Mouse (Mus musculus): ENCODE measurements around the gene Gnat3. TPM values are rescaled to one million over a fixed set of nuclear protein-coding genes. Genes with fewer than 3 reads are reported as not detected.
A peak's percentile ranks its signal among the peaks of the same experiment; 100 is the strongest.
"Not testable (repeated sequence)": the region's sequence is repeated elsewhere in the genome, so short reads cannot be mapped to it uniquely, and the experiment has no call there.

Gnat3 gene
- not detected for total RNA-seq (2021)

DNA sequence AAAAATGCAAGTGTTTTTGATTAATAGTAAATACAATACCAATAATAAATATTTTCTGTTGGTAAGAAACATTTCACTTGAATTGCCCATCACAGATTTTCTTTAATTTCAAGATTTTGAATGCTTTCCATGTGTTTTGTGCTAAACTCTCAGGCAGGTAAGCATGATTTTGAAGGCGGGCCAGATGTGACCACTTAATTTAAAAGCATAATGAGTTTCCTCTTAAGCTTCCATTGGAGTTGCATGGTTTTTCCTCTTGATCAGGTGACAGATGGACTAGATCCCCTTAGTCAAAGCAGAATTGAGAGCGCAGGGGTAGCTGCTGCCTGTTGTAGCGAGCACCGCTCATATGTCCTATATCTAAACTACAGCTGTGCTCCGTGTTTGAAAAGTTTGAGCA, at the start of gene Gnat3:
Gnat3 (plus strand) TSS at position 301 of the 400 bp plus-strand sequence.
- DNase-seq (ENCODE audit: low spot score in 2 of 2): no peak
- intact Hi-C loops (cut with DNase I): no loop called here

DNA sequence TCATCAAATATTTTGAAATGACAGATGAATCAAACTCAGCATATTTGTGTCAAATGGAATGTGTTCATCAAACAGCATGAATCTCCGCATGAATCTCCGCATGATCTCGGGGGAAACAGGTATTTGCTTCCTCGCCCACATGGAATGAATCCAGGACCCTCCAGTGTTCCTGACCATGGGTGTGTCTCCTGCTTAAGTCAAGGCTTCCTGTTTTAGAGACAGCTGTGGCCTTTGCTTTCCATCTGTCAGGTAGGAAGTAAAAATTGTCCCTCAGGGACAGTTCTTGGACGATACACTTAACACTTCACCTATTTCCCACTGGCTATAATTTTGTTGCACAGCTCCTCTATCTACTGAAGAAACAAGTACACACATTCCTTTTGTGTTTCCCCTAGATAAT, 43.4 kb upstream of the Gnat3 start:
- no peak for DNase-seq (ENCODE audit: low spot score in 2 of 2)
- intact Hi-C loops (cut with DNase I): no loop called here

DNA sequence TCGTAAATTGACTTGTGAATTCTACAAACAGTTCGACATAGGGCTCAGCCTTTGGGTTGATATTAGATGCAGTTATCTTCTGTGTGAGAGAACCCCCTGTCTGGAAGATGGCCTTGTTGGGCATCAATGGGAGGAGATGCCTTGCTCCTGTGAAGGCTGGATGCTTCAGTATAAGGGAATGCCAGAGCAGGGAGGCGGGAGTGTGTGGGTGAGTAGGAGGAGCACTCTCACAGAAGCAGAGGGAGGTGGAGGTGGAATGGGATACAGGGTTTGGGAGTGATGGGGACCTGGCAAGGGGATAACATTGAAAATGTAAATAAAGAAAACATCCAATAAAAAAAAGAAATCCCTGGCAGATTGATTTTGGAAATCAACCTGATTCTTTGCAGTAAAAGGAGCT, 38.7 kb upstream of the Gnat3 start:
- DNase-seq (ENCODE audit: low spot score in 2 of 2): no peak
- intact Hi-C loops (cut with DNase I): no loop called here

DNA sequence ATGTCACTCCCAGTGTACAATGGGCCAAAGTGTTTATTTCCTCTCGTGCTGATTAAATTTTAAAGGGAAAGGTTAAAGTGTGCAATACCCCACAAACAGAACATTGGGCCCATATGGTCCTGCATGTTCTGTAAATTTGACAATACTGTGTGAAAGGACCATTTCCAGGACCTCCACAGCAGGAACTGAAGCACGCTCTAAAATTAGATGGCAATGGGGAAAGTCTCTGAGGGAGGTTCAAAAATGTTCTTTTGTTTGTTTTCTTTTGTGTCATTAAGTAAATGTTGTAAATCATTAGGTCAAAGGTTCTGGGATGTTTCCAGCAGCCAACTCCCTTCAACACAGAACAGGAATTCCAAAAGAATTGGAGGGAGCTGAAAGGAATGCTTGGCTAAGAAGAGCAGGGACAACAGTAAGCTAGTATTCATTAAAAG, 38.2 kb upstream of the Gnat3 start:
- DNase-seq (ENCODE audit: low spot score in 2 of 2): no peak
- intact Hi-C loops (cut with DNase I): no loop called here

DNA sequence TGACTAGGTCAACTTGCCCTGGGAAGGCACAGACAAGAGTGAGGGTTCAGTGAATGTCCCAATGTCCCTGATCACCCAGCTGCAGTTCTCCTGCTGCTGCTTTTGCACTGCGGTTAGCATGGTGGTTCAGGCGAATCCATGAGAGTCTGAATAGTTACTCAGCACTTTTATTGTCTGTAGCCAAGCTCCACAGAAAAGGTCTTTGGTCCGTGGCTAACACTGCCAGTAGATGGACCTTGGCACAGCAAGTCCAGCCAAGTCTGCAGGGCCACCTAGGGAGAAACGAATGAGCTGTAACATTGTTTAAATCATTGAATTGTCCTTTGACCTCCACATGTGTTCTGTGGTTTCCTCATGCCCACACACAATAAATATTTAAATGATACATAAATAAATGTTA, 33.9 kb upstream of the Gnat3 start:
- DNase-seq (ENCODE audit: low spot score in 2 of 2): no peak
- intact Hi-C loops (cut with DNase I): no loop called here

DNA sequence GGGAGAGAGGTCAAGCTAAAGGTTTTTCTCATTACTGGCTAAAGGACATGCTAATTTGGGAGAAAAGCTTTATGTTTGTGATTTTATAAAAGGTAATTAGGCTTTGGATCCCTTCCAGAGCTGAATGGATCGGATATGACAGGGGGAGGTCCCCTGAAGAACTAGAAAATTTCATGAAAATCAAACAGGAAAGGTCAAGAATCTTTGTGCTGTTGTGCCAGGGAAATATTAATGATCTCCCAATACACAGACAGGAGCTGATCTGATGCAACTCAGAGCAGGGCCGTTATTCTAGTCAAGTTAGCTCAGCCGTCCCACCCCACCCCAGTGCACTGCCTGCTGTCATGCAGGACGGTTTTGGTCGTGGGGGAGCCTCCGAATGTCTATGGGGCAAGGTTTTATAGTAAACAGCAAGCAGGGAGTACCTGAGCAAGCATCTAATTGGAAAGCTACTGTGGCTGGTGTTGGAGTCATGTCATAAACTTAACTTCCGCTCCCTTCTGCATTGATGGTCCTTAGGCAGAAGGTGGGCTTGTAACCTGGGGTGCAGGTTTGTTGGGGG, 33.3 kb upstream of the Gnat3 start:
- intact Hi-C loops (cut with DNase I): no loop called here
- DNase-seq (ENCODE audit: low spot score in 2 of 2): no peak

DNA sequence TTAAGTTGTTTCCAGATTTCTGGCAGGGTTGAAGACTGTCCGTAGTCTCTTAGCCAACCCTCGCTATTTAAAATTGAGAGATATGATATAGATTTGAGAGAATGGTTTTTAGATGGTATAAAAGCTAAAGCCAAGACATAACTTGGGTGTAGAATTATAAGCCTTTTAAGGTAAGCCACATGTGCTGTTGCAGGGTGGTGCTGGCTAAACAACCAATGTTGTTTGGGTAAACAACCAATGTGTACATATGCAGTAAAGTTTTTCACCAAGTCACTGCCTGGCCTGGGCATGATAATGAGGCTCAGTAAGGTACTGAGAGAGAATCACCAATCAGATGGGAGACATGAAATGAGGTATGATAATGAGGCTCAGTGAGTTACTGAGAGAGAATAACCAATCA, 30.8 kb upstream of the Gnat3 start:
- DNase-seq (ENCODE audit: low spot score in 2 of 2); intact Hi-C loops (cut with DNase I): not testable (repeated sequence)

DNA sequence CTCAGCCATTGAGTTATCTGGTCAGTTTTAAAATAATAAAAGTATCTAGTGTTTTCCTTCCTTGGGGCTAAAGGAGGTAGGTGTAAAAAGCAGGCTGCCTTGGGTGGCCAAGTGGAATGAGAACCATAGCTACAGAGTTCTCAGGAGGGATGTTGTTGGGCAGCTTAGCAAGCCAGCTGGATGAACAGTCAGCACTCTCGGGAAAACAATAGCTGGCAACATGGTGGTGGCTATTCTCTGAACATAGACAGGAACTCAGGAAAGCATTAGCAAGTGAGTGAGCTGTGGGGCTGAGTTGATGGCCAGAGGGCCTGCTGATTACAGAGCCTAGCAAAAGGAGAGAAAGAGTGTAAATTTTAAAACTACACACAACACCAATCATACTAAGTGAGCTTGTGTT, 27.8 kb upstream of the Gnat3 start:
- intact Hi-C loops (cut with DNase I): no loop called here
- DNase-seq (ENCODE audit: low spot score in 2 of 2): no peak

DNA sequence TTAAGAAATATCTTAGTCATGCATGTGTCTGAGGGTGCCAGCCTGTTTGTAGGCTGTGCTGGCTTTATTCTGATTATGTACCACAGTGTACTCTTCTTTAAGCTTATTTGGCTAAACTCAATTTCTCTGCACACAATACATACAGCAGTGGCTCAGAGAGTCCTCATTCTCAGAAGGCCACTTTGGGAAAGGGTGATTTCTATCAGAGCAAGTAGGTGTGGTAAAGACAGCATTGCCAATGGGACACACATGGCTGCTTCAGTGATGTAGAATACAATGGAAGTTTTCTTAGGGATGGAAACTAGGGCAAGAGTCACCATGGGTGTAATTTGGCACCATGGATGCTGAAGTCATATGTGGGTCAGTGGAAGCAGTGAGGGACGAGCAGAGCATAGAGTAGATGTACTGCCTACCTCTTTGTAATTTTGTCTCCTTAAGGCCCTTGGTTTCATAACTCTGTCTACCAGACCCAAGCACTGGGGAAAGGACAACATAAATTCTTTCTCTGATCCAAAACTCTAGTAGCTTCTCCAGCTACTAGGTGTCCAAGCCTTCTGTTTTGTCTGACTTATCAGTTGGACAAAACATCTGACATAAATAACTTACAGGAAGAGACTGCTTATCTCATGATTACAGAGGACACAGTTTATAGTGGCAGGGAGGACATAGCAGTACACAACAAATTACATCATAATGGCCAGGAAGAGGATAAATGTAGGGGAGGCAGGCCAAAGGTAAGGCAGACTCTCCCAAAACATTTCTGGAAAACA, 24.0 kb upstream of the Gnat3 start:
- intact Hi-C loops (cut with DNase I): no loop called here
- DNase-seq (ENCODE audit: low spot score in 2 of 2): no peak

DNA sequence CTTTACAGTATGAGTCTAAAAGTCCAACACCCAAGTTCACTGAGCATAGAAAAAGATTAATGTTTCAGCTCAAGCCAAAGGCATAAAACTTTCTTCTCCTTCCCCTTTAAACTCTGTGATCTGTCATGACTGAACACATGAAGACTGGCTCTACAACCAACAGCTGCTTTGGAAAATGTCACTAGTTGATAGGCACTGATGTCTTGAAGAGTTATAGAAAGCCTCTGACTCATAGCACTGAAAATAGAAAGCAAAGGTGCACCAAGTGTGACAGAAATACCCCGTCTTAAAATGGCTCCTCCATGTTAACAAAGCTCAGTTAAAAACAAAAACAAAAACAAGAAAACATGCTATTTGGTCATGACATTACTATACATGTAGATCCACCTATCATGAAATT, 5.9 kb upstream of the Gnat3 start:
- intact Hi-C loops (cut with DNase I): no loop called here

DNA sequence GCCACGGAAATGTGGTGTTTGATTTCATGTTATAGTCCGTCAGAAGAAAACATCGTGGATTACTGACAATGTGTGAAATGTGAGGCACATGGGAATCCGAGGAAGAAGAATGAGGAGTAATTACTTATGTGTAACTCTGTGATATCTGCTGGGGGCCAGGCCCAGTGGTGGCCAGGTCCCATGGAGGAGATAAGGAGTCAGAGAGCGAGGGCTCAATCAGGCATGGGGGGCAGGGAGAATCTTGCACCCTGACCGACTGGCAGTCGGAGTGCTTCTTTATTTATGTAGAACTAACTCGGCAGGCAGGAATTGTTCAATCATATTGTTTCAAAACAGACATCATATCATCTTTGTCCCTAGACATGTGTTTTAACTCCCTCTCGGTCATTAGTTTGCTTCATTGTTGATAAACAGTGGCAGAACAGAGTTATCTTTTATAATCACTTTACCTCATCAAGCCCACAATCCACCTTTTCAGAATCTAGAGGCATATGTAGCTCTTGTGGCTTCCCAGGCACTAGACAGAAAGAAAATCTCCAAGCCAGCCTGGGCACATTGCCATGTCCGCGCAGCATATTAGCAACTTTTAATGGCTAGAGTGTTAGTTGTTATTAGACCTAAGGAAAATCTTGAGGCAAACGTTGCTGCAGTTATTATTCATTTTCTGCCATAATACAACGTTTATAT, 7.5 kb downstream of the Gnat3 start:
- no peak for DNase-seq (ENCODE audit: low spot score in 2 of 2)
- intact Hi-C loops (cut with DNase I): no loop called here

More for the DNA sequence above, 5.9 kb upstream of the Gnat3 start:
- no peak for DNase-seq (ENCODE audit: low spot score in 2 of 2)

DNA sequence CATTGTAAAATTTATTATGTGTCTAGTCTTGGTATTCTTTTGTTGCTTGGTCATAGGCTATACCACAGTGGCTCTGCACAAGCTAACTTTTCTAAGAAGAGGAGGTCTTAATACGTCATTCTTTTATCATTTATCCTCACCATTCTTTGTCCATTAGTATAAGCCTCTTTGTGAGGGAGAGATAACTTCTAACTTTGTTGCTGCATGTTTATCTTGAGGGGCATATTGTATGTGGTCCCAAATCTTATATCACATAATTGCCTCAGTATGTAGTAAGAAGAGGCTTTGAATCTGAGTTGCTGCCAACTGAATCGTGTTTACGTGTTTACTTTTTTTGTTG, 8.0 kb downstream of the Gnat3 start:
- intact Hi-C loops (cut with DNase I): no loop called here
- DNase-seq (ENCODE audit: low spot score in 2 of 2): no peak

DNA sequence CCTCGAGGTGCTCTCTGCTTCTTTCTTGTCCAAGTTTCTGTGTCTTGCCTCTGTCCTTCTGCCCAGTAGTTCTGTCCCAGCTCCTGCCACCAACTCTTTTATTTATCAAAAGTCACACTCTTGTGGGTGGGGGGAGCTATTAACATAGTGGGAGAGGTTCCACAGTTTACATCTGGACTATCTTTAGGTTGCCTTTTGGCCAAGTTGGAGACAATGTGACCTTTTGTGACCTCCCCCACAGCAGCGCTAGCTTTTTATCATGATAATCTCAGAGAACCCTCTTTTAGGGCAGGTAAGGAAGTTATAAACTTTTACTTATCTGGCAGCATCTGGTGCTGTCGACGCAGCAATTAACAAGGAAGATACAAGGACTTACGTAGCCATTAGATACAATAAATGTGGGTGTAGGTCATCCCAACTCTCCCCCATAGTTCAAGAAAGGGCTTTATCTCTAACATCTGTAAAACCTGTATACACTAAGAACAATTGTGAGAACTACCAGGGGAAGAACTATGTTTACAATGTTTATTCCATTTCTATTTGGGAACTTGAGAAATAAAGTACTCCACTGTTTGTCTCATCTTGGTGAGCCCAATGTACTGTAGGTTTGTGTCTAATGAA, 18.3 kb downstream of the Gnat3 start:
- DNase-seq (ENCODE audit: low spot score in 2 of 2): no peak
- intact Hi-C loops (cut with DNase I): no loop called here

DNA sequence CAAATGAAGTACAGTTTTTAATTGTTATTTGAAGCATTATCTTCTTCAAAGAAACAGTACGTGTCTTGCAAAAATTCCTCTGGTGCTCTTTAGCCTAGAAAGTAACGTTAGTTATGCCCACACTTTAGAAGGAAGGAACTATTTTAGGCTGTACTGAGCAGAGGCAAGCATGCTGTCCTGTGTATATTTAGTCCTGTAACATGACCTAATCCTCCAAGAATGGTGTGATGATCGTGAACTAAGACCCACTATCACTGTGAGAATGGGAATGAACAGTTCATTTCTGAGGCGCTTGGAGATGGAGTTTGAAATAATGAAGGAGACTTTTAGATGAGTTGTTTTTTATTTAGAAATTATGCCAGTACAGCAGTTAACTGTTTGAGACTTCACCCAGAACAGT, 20.4 kb downstream of the Gnat3 start:
- peak in 1 of 2 experiments; percentile 15 for DNase-seq (ENCODE audit: low spot score in 2 of 2)
- intact Hi-C loops (cut with DNase I): no loop called here

DNA sequence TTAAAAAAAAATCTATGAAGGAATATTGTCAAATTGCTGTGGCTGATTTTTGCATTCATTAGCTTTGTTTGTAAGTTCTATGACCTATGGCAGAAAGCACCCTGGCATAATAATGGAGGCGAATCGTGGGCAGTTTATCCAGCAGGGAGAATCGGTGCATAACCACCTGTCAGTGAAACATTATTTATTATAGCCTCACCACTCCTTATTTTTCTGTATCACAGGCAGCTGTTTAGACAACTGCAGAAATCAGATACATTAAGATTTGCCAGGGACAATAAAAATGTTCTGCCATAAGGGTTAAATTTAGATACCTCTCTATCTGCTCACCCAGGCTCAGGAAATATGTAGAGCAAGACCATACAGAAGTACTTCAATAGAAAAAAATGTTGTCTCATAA, 22.2 kb downstream of the Gnat3 start:
- intact Hi-C loops (cut with DNase I): no loop called here
- DNase-seq (ENCODE audit: low spot score in 2 of 2): no peak

DNA sequence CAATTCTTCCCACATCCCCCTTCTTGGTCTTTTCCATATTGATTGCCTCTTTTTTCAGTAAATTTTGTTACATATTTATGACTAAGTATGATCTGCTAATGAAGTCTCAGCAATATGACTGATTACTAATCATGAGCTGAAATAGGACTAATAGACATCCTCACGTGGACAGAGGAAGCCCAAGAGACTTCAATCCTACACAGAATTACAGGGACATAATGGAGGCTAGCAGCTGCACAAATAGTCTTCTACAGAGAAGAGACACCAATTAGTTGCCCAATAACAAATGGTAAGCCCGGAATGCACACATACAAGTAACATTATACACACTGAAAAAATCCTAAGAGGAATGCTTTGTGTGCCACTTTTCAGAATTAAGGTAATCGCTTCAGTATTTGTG, 24.3 kb downstream of the Gnat3 start:
- DNase-seq (ENCODE audit: low spot score in 2 of 2): no peak
- intact Hi-C loops (cut with DNase I): no loop called here

DNA sequence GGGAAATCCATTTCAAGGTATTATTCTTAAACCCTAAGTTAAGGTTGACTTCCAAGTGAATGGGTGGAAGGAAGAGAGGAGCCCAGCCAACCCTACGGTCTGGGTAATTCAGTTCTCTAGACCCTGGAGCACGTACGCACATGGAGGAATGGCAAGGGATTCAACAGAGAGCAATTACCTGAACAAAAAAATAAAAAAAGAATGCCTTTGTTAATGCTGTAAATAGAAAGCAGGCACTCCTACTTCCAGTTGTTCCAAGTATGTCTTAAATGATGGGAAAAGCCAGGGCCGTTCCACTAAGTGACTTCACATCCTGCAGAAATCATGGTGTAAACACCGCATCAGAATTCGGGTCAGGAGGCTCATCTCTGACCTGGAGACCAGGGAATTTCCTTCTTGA, 28.3 kb downstream of the Gnat3 start:
- no peak for DNase-seq (ENCODE audit: low spot score in 2 of 2)
- intact Hi-C loops (cut with DNase I): no loop called here

DNA sequence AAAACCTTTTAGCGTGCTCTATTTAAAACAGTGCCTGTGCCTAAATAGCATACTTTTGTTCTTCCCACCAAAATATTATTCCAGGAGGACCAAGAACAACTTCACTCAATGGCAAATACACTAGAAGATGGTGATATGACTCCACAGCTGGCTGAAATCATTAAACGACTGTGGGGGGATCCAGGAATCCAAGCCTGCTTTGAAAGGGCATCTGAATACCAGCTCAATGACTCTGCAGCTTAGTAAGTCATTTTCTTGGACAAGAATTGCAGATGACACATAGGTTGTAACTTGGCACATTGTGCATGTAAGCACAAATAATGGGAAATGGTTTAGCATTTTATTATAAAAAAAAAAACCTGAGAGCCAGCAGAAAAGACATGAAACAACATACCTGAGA, 37.2 kb downstream of the Gnat3 start:
- intact Hi-C loops (cut with DNase I): no loop called here
- DNase-seq (ENCODE audit: low spot score in 2 of 2): no peak

DNA sequence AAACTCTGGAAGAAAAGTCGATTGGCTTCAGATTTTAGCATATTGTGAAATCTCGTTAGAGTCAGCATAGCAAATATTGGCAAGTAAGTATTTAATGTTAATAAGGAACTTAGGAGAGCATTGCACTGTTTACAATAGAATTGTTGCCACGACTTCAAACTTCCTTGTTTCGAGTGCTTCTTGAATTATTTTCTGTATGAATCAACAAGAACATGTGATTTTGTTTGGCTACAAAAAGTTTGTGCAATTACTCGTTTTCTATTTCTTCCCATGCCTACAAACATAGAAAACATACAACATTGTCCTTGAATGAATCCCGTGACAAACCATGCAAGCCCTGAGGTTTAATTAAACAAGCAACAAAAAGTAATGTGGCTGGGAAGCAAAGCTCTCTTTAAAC, 37.8 kb downstream of the Gnat3 start:
- intact Hi-C loops (cut with DNase I): no loop called here

DNA sequence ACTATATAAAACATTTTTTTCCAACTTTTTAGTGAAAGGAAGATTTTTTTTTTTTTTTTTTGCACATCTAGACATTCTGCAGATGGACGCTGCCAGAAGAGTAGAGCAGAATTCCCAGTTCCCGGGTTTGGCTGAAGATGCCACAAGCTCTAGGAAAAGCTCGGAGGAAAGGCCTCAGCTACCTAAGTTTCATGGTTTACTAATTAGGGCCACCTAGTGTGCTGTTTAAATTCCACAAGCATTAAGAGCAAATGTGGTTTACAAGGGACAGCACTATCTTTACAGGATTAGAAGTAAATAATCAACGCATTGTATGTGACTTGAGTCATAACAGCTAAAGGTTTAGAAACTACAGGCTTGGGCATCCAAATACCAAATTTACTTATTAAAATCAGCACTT, 39.3 kb downstream of the Gnat3 start:
- intact Hi-C loops (cut with DNase I): no loop called here

More for the DNA sequence above, 37.8 kb downstream of the Gnat3 start:
- no peak for DNase-seq (ENCODE audit: low spot score in 2 of 2)

DNA sequence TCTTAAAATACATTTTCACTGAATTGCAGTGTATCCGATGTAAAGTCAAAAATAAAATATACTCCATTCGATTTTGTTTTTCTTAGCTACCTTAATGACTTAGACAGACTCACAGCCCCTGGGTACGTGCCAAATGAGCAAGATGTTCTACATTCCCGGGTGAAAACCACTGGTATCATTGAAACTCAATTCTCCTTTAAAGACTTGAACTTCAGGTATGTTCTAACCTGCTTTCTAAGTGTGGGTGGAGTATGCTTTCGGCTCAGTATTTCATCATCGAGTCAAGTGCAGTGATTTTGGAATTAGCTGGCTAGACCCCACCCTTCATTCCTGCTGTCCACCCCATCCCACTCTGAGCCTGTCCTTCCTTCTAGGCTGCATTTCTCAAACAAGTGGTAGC, 41.3 kb downstream of the Gnat3 start:
- no peak for DNase-seq (ENCODE audit: low spot score in 2 of 2)
- intact Hi-C loops (cut with DNase I): no loop called here

More for the DNA sequence above, 39.3 kb downstream of the Gnat3 start:
- DNase-seq (ENCODE audit: low spot score in 2 of 2): no peak
